ENCODE assay signal across 17 mouse cellular contexts in the genomic region with DNA sequence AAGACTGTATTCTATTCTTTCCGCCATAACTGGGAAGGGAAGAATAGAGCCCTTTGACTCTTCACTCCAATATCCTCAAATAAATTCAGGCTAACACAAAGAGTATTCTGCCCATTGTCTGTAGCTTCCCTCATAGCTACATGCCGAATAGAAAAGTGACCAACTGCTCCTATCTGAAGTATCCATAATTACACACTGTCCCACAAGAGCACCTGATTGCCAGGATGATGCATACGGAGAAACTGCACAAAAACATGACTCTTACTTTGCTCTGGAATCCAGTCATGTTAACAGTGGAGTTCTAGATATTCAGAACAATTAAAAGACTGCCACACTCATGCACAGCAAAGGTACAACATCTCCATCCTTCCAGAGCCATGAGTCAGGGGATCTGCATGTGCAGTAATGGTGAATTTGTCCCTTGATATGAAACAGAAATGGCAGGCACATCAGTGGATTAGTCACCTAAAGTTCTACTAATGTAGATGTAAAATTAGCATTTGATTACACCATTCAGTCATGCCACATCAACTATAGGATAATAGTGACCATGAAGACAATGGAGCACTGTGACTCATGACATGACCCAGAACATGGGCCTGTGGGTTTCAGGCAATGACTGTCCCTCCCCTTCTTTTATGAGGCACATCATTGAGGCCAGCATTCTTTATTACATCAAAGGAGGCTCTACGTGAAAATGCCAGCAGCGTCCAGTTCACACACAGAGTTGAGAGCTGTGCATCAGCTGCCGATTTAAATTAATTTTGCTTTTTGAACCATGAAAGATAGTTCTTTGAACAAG.
DNase-seq lines count a peak whose midpoint lies in the region; ATAC-seq lines count a peak whose summit lies in the region.
"Had no signal": no experiment of that assay in that cellular context is flagged by ENCODE, and none has a peak within 500 bp of the region (broad histone marks: within the 10 kb centered on the region; RNA-seq: fewer than 3 reads in every experiment).

No protein-coding gene starts in this region.

- H3K4me2 ChIP-seq in midbrain, embryonic 11.5 days: no peak overlapping the region
- no peak overlapping the region for H3K4me2 ChIP-seq in midbrain, embryonic 13.5 days (replicated peaks)
- H3K4me2 ChIP-seq: kidney, embryonic 15.5 days; liver, embryonic 15.5 days had no signal

- H3K27ac ChIP-seq in midbrain, embryonic 11.5 days (ENCODE audit: low read depth, low read length): no peak overlapping the region
- H3K27ac ChIP-seq in midbrain, embryonic 10.5 days (replicated peaks): no peak overlapping the region
- no peak overlapping the region for H3K27ac ChIP-seq in midbrain, embryonic 13.5 days
- H3K27ac ChIP-seq: kidney, embryonic 15.5 days; liver, embryonic 15.5 days had no signal

- H3K4me1 ChIP-seq in midbrain, embryonic 11.5 days (ENCODE audit: control insufficient read depth, insufficient read depth, low read length): no peaks in the 10 kb centered on the region
- H3K4me1 ChIP-seq in midbrain, embryonic 10.5 days: peaks cover 23% of the 10 kb centered on the region
- H3K4me1 ChIP-seq in midbrain, embryonic 13.5 days (replicated peaks): peaks cover 16% of the 10 kb centered on the region
- H3K4me1 ChIP-seq: kidney, embryonic 15.5 days; liver, embryonic 15.5 days had no signal

- 40% methylated on average over 6 of the region's 6 CpGs for WGBS in midbrain, embryonic 11.5 days
- WGBS in midbrain, embryonic 10.5 days: 58% methylated on average over 6 of the region's 6 CpGs
- 27% methylated on average over 6 of the region's 6 CpGs for WGBS in midbrain, embryonic 13.5 days

- no peak overlapping the region for H3K4me3 ChIP-seq in midbrain, embryonic 11.5 days (ENCODE audit: low read depth, low read length)
- no peak overlapping the region for H3K4me3 ChIP-seq in midbrain, embryonic 10.5 days
- no peak overlapping the region for H3K4me3 ChIP-seq in midbrain, embryonic 13.5 days (replicated peaks)
- H3K4me3 ChIP-seq: kidney, embryonic 15.5 days; liver, embryonic 15.5 days had no signal

- peak; percentile 94 for ATAC-seq in midbrain, embryonic 11.5 days (ENCODE audit: low FRiP score)
- peak; percentile 77 for ATAC-seq in midbrain, embryonic 13.5 days
- ATAC-seq: CD4-positive, CD25-positive, alpha-beta regulatory T cell, adult 4 months; intestine, embryonic 16.5 days; lung, postnatal 0 days had no signal

- no peaks in the 10 kb centered on the region for H3K36me3 ChIP-seq in midbrain, embryonic 11.5 days (ENCODE audit: control insufficient read depth, insufficient read depth, low read length)
- no peaks in the 10 kb centered on the region for H3K36me3 ChIP-seq in midbrain, embryonic 10.5 days
- H3K36me3 ChIP-seq in midbrain, embryonic 13.5 days: no peaks in the 10 kb centered on the region
- H3K36me3 ChIP-seq: G1E; kidney, embryonic 15.5 days; liver, embryonic 15.5 days had no signal

- no peak overlapping the region for H3K9ac ChIP-seq in midbrain, embryonic 11.5 days (ENCODE audit: low read length)
- no peak overlapping the region for H3K9ac ChIP-seq in midbrain, embryonic 13.5 days (replicated peaks)
- H3K9ac ChIP-seq: kidney, embryonic 15.5 days; liver, embryonic 15.5 days had no signal

- DNase-seq in embryo, embryonic 10 days (ENCODE audit: low spot score): peak; percentile 39
- no peak for DNase-seq in embryo, embryonic 9.5 days (ENCODE audit: extremely low spot score)
- DNase-seq in midbrain, embryonic 11.5 days (ENCODE audit: low spot score, missing footprints): peak; percentile 85
- no peak for DNase-seq in midbrain, embryonic 10.5 days (ENCODE audit: low spot score)
- peak; percentile 63 for DNase-seq in retina, postnatal 1 day
- no peak for DNase-seq in right cerebral cortex, adult 18-20 months
- DNase-seq in layer of hippocampus, postnatal 10 days (ENCODE audit: low spot score in 2 of 2): no peak
- DNase-seq: cerebellum, postnatal 36 days; heart, adult 18-20 months; heart, postnatal 4 days had no signal

- no peaks in the 10 kb centered on the region for H3K9me3 ChIP-seq in midbrain, embryonic 11.5 days (ENCODE audit: control insufficient read depth, low read length)
- no peaks in the 10 kb centered on the region for H3K9me3 ChIP-seq in midbrain, embryonic 10.5 days (replicated peaks)
- no peaks in the 10 kb centered on the region for H3K9me3 ChIP-seq in midbrain, embryonic 13.5 days
- H3K9me3 ChIP-seq: G1E; kidney, embryonic 15.5 days; liver, embryonic 15.5 days had no signal

- H3K27me3 ChIP-seq in midbrain, embryonic 11.5 days (ENCODE audit: control insufficient read depth, insufficient read depth, low read length): peaks cover 3% of the 10 kb centered on the region; the same call in 1 of the 2 replicates
- peaks cover 58% of the 10 kb centered on the region for H3K27me3 ChIP-seq in midbrain, embryonic 10.5 days (ENCODE audit: low read depth, poor library complexity, severe bottlenecking)
- H3K27me3 ChIP-seq in midbrain, embryonic 13.5 days: peaks cover 15% of the 10 kb centered on the region; the same call in 1 of the 2 replicates
- H3K27me3 ChIP-seq: kidney, embryonic 15.5 days; liver, embryonic 15.5 days had no signal

Comparison
In these comparisons a context has a peak if more than half of its experiments do, and no peak if none do; other contexts are left out.
1. DNase-seq: peak in embryo, embryonic 10 days (single experiment), midbrain, embryonic 11.5 days (single experiment) and retina, postnatal 1 day (single experiment); none in embryo, embryonic 9.5 days (single experiment), midbrain, embryonic 10.5 days (single experiment), right cerebral cortex, adult 18-20 months (single experiment) and layer of hippocampus, postnatal 10 days (0 of 2).